Mouse (Mus musculus) thymus, postnatal 25 days (tissue): ENCODE measurements around the gene Dll4.
A peak's percentile ranks its signal among the peaks of the same experiment; 100 is the strongest.

Experiments
- DNase-seq: peaks from one replicate; pipeline ENCODE4 v3.0.0; 2022

The Dll4 gene

GRCm38 (mm10) chr2:119335535-119335934, 10.0 kb downstream of the Dll4 start:
- no peak for DNase-seq

GRCm38 (mm10) chr2:119336002-119336401, 10.4 kb downstream of the Dll4 start:
- DNase-seq: no peak

GRCm38 (mm10) chr2:119336470-119336869, 10.9 kb downstream of the Dll4 start:
- DNase-seq: peak; percentile 26

- peak; percentile 84 for DNase-seq
These were observed 12.1 kb downstream of the Dll4 start for GRCm38 (mm10) chr2:119337425-119338265.

GRCm38 (mm10) chr2:119344537-119345138, 19.1 kb downstream of the Dll4 start:
- DNase-seq: no peak

GRCm38 (mm10) chr2:119350555-119351486, 25.2 kb downstream of the Dll4 start, which contains the start of gene Chac1:
Chac1 (plus strand) TSS chr2:119351229.
- peak; percentile 58 for DNase-seq

GRCm38 (mm10) chr2:119353707-119354106, 28.1 kb downstream of the Dll4 start:
- no peak for DNase-seq

GRCm38 (mm10) chr2:119355089-119355488, 29.5 kb downstream of the Dll4 start:
- no peak for DNase-seq

GRCm38 (mm10) chr2:119355651-119356050, 30.1 kb downstream of the Dll4 start:
- DNase-seq: no peak

GRCm38 (mm10) chr2:119356310-119356709, 30.7 kb downstream of the Dll4 start:
- no peak for DNase-seq

GRCm38 (mm10) chr2:119356805-119357204, 31.2 kb downstream of the Dll4 start:
- DNase-seq: no peak

- no peak for DNase-seq
These were observed 32.7 kb downstream of the Dll4 start for GRCm38 (mm10) chr2:119358249-119358648.

- no peak for DNase-seq
These were observed 34.2 kb downstream of the Dll4 start for GRCm38 (mm10) chr2:119359721-119360291.

GRCm38 (mm10) chr2:119364969-119365368, 39.4 kb downstream of the Dll4 start:
- DNase-seq: no peak

GRCm38 (mm10) chr2:119367346-119367745, 41.8 kb downstream of the Dll4 start:
- DNase-seq: no peak

- no peak for DNase-seq
These were observed 44.5 kb downstream of the Dll4 start for GRCm38 (mm10) chr2:119370116-119370515.

- DNase-seq: no peak
These were observed 51.7 kb downstream of the Dll4 start for GRCm38 (mm10) chr2:119377286-119377685.

GRCm38 (mm10) chr2:119377826-119378225, 52.2 kb downstream of the Dll4 start:
- no peak for DNase-seq

GRCm38 (mm10) chr2:119379455-119379854, 53.9 kb downstream of the Dll4 start:
- no peak for DNase-seq
